Mouse (Mus musculus): Measurements from ENCODE around the gene Colgalt1. TPM values are rescaled to one million over a fixed set of nuclear protein-coding genes. Genes with fewer than 3 reads are reported as not detected.
A peak's percentile ranks its signal among the peaks of the same experiment; 100 is the strongest.

Colgalt1 gene
- polyA plus RNA-seq, 1 experiment from 2014 or later, result 68.0 TPM

DNA sequence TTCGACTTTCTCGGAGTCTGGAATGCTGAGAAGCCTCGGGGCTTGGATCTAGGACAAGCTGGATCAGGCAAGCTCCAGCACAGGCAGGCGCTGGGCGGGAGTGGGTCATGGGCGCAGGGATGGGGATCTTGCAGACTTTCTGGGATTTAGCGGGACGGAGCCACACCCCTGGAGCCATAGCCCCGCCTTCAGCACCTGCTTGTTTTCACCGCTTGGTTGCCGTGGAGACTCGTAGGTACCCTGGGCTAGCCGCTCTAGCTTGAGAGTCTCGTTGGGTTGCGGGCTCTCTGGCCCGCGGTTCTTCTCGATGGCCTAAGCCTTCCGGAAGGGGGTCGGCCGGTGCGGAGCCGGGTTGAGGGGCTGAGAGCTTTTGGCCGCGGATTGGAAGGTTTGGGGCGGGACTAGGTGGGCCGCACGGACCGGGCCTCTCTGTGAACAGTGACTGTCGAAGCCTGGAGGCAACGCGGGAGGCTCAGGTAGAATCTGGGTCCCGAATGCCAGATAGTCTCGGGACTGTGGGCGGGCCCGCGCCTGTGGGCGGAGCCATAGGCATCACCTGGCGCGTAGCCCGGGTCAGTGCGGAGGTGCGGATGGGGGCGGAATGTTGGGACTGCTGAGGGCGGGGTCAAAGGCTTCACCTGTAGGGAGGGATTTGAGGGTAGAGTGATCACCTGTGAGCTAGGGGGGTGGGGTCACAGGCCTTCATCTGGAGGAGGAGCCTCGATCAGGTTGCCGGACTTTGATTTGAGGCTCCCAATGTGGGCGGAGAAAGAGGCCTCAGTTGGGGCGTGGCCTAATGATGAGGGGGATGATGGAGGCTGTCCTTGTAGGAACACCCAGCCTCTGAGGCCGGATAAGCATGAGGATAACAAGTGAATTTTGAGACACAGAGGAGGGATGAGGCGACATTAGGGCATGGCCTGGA lies 41.2 kb upstream of the Colgalt1 start:
- Histone ChIP-seq H3K9ac (ENCODE audit: low read depth, low read length) (peak overlapping the region; percentile 76), H3K27ac (ENCODE audit: low read length) (peak overlapping the region; percentile 91), H3K4me2 (ENCODE audit: low read depth, low read length) (peak overlapping the region; percentile 94), H3K36me3 (ENCODE audit: control insufficient read depth, insufficient read depth, low read length) (no peaks in the 10 kb centered on the region), H3K4me3 (ENCODE audit: low read length) (peak overlapping the region; percentile 73), H3K9me3 (ENCODE audit: control insufficient read depth, low read length) (no peaks in the 10 kb centered on the region), H3K27me3 (replicated peaks; ENCODE audit: control insufficient read depth, insufficient read depth, low read length) (no peaks in the 10 kb centered on the region), H3K4me1 (ENCODE audit: control insufficient read depth, insufficient read depth, low read length) (peaks cover 16% of the 10 kb centered on the region)
- ATAC-seq, result peak; percentile 82
- whole genome bisulfite sequencing, result under 1% methylated on average over 51 of the region's 51 CpGs

GRCm38 (mm10) chr8:71570291-71570954 lies 40.4 kb upstream of the Colgalt1 start:
- H3K4me1 ChIP-seq (ENCODE audit: control insufficient read depth, insufficient read depth, low read length), result peaks cover 16% of the 10 kb centered on the region
- WGBS, result under 1% methylated on average over 41 of the region's 41 CpGs
- H3K36me3 ChIP-seq (ENCODE audit: control insufficient read depth, insufficient read depth, low read length), result no peaks in the 10 kb centered on the region
- peak overlapping the region; percentile 76 for H3K9ac ChIP-seq (ENCODE audit: low read depth, low read length)
- H3K4me3 ChIP-seq (ENCODE audit: low read length), result peak overlapping the region; percentile 73
- H3K9me3 ChIP-seq (ENCODE audit: control insufficient read depth, low read length), result no peaks in the 10 kb centered on the region
- H3K27ac ChIP-seq (ENCODE audit: low read length), result peak overlapping the region; percentile 76
- H3K4me2 ChIP-seq (ENCODE audit: low read depth, low read length), result peak overlapping the region; percentile 94
- H3K27me3 ChIP-seq (replicated peaks; ENCODE audit: control insufficient read depth, insufficient read depth, low read length), result no peaks in the 10 kb centered on the region
- ATAC-seq, result peak; percentile 90

DNA sequence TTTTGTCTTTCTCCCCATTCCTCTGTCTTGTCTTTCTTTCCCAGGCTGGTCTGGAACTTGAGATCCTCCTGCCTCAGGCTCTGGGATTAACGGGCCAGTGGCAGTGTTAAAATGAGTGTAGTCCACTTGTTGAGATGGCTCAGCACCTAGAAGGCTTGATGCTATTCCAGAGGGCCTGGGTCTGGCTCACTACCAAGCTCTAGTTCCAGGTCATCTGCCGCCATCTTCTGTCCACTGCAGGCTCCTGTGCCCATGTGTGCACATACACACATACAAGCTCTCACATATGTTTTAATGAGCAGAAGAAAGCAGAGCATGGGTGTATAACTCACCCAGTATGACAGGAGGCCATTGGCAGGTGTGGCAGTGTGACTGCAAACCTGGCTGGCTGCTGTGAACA lies 38.7 kb upstream of the Colgalt1 start:
- WGBS, result 79% methylated on average over 2 of the region's 2 CpGs
- no peaks in the 10 kb centered on the region for H3K9me3 ChIP-seq (ENCODE audit: control insufficient read depth, low read length)
- no peak for ATAC-seq
- H3K9ac ChIP-seq (ENCODE audit: low read depth, low read length), result no peak overlapping the region
- H3K4me1 ChIP-seq (ENCODE audit: control insufficient read depth, insufficient read depth, low read length), result peaks cover 16% of the 10 kb centered on the region
- no peaks in the 10 kb centered on the region for H3K36me3 ChIP-seq (ENCODE audit: control insufficient read depth, insufficient read depth, low read length)
- H3K27ac ChIP-seq (ENCODE audit: low read length), result no peak overlapping the region
- H3K4me3 ChIP-seq (ENCODE audit: low read length), result no peak overlapping the region
- no peaks in the 10 kb centered on the region for H3K27me3 ChIP-seq (replicated peaks; ENCODE audit: control insufficient read depth, insufficient read depth, low read length)
- no peak overlapping the region for H3K4me2 ChIP-seq (ENCODE audit: low read depth, low read length)

DNA sequence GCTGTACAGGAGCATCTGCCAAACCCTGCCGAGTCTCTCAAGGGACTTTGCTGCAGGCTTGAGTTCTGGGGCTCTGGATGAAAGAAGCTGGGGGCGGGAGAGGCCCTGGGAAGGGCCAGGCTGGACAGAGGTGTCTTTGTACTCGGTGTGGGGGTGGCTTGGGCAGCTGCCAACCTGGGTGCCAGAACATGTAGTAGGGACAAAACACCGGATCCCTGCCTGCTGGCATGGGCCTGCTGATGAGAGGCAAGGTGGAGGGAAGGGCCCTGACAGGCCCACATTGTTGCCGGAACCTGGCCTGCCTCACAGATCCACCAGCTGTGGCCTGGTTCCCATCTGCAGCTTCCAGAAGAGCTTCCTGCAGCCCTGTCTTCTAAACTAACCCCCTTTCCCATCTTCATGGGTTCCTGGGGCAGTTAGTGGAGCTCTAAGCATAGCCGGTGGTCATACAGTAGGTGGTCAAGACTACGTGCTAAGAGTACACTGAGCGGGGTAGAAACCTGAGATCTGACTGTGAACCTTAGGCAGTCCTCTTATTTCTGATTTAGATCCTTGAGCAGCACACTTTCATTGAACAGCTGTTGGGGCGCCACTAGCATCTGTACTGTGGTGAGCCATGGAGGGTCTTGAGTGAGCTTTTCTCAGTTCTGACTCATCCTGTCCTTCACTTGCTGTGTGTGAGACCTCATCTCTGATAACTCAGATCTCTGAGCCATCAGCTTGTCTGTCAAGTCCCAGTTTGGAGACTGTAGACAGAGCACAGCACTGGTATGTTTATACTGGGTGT lies 37.8 kb upstream of the Colgalt1 start:
- no peak overlapping the region; the same call in 1 of the 2 replicates for H3K27ac ChIP-seq (ENCODE audit: low read length)
- H3K9ac ChIP-seq (ENCODE audit: low read depth, low read length), result 0 out of 2 replicates have a peak overlapping the region, but pooled peaks have one; percentile 11
- ATAC-seq, result no peak
- 73% methylated on average over 9 of the region's 9 CpGs for WGBS
- H3K4me3 ChIP-seq (ENCODE audit: low read length), result no peak overlapping the region
- H3K36me3 ChIP-seq (ENCODE audit: control insufficient read depth, insufficient read depth, low read length), result no peaks in the 10 kb centered on the region
- no peaks in the 10 kb centered on the region for H3K27me3 ChIP-seq (replicated peaks; ENCODE audit: control insufficient read depth, insufficient read depth, low read length)
- H3K4me1 ChIP-seq (ENCODE audit: control insufficient read depth, insufficient read depth, low read length), result peaks cover 16% of the 10 kb centered on the region
- no peak overlapping the region for H3K4me2 ChIP-seq (ENCODE audit: low read depth, low read length)
- no peaks in the 10 kb centered on the region for H3K9me3 ChIP-seq (ENCODE audit: control insufficient read depth, low read length)

DNA sequence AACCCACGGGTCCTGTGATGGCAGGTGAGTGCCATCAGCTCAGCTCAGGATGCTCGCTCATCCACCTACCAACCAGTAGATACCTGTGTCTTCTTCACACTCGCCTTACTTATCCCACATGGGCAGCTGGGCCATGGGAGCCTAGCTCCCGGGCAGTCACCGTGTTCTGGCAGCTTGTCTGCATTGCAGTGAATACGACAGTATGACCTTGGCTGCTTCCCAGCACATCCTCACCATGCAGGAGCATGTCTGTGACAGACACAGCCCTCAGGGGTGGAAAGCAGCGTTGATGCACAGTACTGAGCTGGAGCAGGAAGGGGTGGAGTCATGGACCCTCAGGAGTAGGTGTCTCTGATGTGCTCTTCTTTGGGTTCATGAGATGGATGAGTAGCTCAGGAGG lies 36.4 kb upstream of the Colgalt1 start:
- Histone ChIP-seq H3K27me3 (replicated peaks; ENCODE audit: control insufficient read depth, insufficient read depth, low read length) (no peaks in the 10 kb centered on the region; the same call in 1 of the 2 replicates), H3K4me3 (ENCODE audit: low read length) (no peak overlapping the region), H3K9me3 (ENCODE audit: control insufficient read depth, low read length) (no peaks in the 10 kb centered on the region), H3K27ac (ENCODE audit: low read length) (no peak overlapping the region), H3K4me1 (ENCODE audit: control insufficient read depth, insufficient read depth, low read length) (peaks cover 6% of the 10 kb centered on the region; the same call in 1 of the 2 replicates), H3K4me2 (ENCODE audit: low read depth, low read length) (no peak overlapping the region), H3K36me3 (ENCODE audit: control insufficient read depth, insufficient read depth, low read length) (no peaks in the 10 kb centered on the region), H3K9ac (ENCODE audit: low read depth, low read length) (no peak overlapping the region)
- ATAC-seq, result no peak
- 79% methylated on average over 7 of the region's 7 CpGs for WGBS

DNA sequence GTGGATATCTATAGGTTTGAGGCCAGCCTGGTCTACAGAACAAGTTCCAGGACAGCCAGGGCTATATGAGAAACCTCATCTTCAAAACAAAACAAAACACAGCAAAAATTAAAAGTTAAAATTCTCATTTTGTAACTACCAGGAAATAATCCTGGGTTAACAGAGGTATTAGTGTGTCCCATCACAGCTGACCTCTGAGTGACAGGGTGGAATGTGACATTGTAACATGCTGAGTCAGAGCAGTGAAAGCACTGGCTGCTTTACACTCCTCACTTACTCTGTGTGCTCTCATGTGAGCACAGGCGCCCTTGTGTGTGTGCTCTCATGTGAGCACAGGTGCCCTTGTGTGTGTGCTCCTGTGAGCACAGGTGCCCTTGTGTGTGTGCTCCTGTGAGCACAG lies 35.8 kb upstream of the Colgalt1 start:
- WGBS, result 71% methylated on average over 1 of the region's 1 CpGs
- Histone ChIP-seq H3K27ac (ENCODE audit: low read length) (no peak overlapping the region), H3K9me3 (ENCODE audit: control insufficient read depth, low read length) (no peaks in the 10 kb centered on the region), H3K4me1 (ENCODE audit: control insufficient read depth, insufficient read depth, low read length) (peaks cover 5% of the 10 kb centered on the region; the same call in 1 of the 2 replicates), H3K4me3 (ENCODE audit: low read length) (no peak overlapping the region), H3K9ac (ENCODE audit: low read depth, low read length) (no peak overlapping the region), H3K4me2 (ENCODE audit: low read depth, low read length) (no peak overlapping the region), H3K36me3 (ENCODE audit: control insufficient read depth, insufficient read depth, low read length) (no peaks in the 10 kb centered on the region), H3K27me3 (replicated peaks; ENCODE audit: control insufficient read depth, insufficient read depth, low read length) (no peaks in the 10 kb centered on the region; the same call in 1 of the 2 replicates)
- ATAC-seq, result no peak

DNA sequence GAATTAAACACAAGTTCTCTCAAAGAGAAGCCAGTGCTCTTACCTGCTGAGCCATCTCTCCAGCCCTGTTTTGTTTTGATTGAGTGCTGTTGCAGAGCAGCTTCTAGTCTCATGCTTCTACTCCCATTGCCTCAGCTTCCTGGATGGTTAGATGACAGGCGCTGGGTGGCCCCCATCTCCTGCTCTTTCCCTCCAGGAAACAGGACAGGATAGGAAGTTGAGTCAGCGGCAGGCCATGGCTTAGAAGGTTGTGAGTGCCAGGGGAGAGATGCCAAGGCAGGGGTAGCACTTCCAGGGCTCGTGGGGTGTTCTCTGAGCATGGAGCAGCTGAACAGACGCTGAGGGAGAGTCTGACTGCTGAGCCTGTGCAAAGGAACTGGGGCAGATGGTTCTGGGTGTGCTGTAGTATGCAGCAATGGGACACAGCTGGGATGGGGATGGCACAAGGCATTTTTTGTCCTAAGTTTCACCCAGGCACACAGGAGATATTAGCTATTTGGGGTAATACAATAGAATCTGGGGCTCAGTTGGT lies 32.9 kb upstream of the Colgalt1 start:
- H3K4me3 ChIP-seq (ENCODE audit: low read length), result no peak overlapping the region
- WGBS, result 59% methylated on average over 4 of the region's 4 CpGs
- no peak overlapping the region for H3K4me2 ChIP-seq (ENCODE audit: low read depth, low read length)
- H3K27ac ChIP-seq (ENCODE audit: low read length), result no peak overlapping the region
- ATAC-seq, result no peak
- no peak overlapping the region for H3K9ac ChIP-seq (ENCODE audit: low read depth, low read length)
- no peaks in the 10 kb centered on the region; the same call in 1 of the 2 replicates for H3K27me3 ChIP-seq (replicated peaks; ENCODE audit: control insufficient read depth, insufficient read depth, low read length)
- no peaks in the 10 kb centered on the region for H3K4me1 ChIP-seq (ENCODE audit: control insufficient read depth, insufficient read depth, low read length)
- 0 out of 2 replicates have a peak, but pooled peaks cover 3% of the 10 kb centered on the region for H3K36me3 ChIP-seq (ENCODE audit: control insufficient read depth, insufficient read depth, low read length)
- H3K9me3 ChIP-seq (ENCODE audit: control insufficient read depth, low read length), result no peaks in the 10 kb centered on the region

DNA sequence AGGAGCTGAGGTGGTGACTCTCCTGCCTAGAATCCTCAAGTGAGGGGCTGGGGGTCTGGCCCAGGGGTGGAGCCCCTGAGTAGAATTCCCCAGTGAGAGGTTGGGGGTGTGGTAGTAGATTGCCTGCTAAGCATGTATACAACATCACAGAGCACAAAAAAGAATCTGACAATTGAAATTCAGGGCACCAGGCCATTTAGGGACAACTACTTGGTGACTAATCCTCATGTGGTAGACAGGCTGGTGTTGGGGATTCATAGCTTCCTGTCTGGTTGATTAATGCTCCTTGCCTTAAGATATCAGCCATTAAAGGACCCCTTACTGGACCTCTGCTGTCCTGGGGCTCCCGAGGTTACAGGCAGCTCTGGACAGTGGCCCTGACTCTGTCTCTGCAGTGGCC lies 31.8 kb upstream of the Colgalt1 start:
- no peak overlapping the region for H3K4me2 ChIP-seq (ENCODE audit: low read depth, low read length)
- H3K9me3 ChIP-seq (ENCODE audit: control insufficient read depth, low read length), result no peaks in the 10 kb centered on the region
- ATAC-seq, result no peak
- 63% methylated on average over 1 of the region's 1 CpGs for WGBS
- H3K36me3 ChIP-seq (ENCODE audit: control insufficient read depth, insufficient read depth, low read length), result 0 out of 2 replicates have a peak, but pooled peaks cover 5% of the 10 kb centered on the region
- no peak overlapping the region for H3K27ac ChIP-seq (ENCODE audit: low read length)
- no peaks in the 10 kb centered on the region; the same call in 1 of the 2 replicates for H3K27me3 ChIP-seq (replicated peaks; ENCODE audit: control insufficient read depth, insufficient read depth, low read length)
- H3K4me1 ChIP-seq (ENCODE audit: control insufficient read depth, insufficient read depth, low read length), result no peaks in the 10 kb centered on the region
- H3K4me3 ChIP-seq (ENCODE audit: low read length), result no peak overlapping the region
- no peak overlapping the region for H3K9ac ChIP-seq (ENCODE audit: low read depth, low read length)
